Comparison of ENCODE assay signal across 14 mouse cellular contexts in genomic region chr9:21328041-21328440, GRCm38 (mm10). TPM values are rescaled to one million over a fixed set of nuclear protein-coding genes. Genes with fewer than 3 reads are reported as not detected.
A peak's percentile ranks its signal among the peaks of the same experiment; 100 is the strongest.
DNase-seq lines count a peak whose midpoint lies in the region; ATAC-seq and TF ChIP-seq lines count a peak whose summit lies in the region.
"Had no signal": no experiment of that assay in that cellular context is flagged by ENCODE, and none has a peak within 500 bp of the region (broad histone marks: within the 10 kb centered on the region; RNA-seq: fewer than 3 reads in every experiment).

No protein-coding gene starts in this region.

- no peaks in the 10 kb centered on the region for H3K9me3 ChIP-seq in heart, embryonic 16.5 days (replicated peaks; ENCODE audit: control insufficient read depth, low read length)
- H3K9me3 ChIP-seq in heart, embryonic 12.5 days (replicated peaks), result no peaks in the 10 kb centered on the region
- H3K9me3 ChIP-seq: embryonic facial prominence, embryonic 12.5 days had no signal

- H3K9ac ChIP-seq in heart, embryonic 16.5 days (ENCODE audit: low read length), result no peak overlapping the region
- no peak overlapping the region for H3K9ac ChIP-seq in heart, embryonic 12.5 days
- H3K9ac ChIP-seq: embryonic facial prominence, embryonic 12.5 days had no signal

- no peaks in the 10 kb centered on the region for H3K27me3 ChIP-seq in heart, embryonic 16.5 days (ENCODE audit: control insufficient read depth, insufficient read depth, low read length)
- H3K27me3 ChIP-seq in heart, embryonic 12.5 days (replicated peaks), result no peaks in the 10 kb centered on the region
- H3K27me3 ChIP-seq in thymus, adult 2 months (ENCODE audit: control insufficient read depth, insufficient read depth, low read length), result no peaks in the 10 kb centered on the region
- H3K27me3 ChIP-seq: embryonic facial prominence, embryonic 12.5 days had no signal

- 0 out of 2 replicates have a peak, but pooled peaks have one; percentile 29 for ATAC-seq in heart, embryonic 16.5 days (replicated peaks; ENCODE audit: extremely low read depth, insufficient read depth, low FRiP score)
- no peak for ATAC-seq in heart, embryonic 12.5 days (ENCODE audit: insufficient number of reproducible peaks, low FRiP score)
- ATAC-seq in hematopoietic stem cell, adult 5-6 weeks (replicated peaks in 1 of 2; ENCODE audit: insufficient read depth in 1 of 2, low FRiP score in 2 of 2, low TSS enrichment in 1 of 2, low read depth in 1 of 2, poor library complexity in 2 of 2, severe bottlenecking in 2 of 2), result peak; percentile 80 to 83
- ATAC-seq: forebrain, embryonic 14.5 days; intestine, embryonic 16.5 days had no signal

- H3K4me3 ChIP-seq in heart, embryonic 16.5 days (ENCODE audit: low read length), result no peak overlapping the region
- no peak overlapping the region for H3K4me3 ChIP-seq in heart, embryonic 12.5 days
- peak overlapping the region; percentile 27 for H3K4me3 ChIP-seq in thymus, adult 2 months (ENCODE audit: control insufficient read depth, insufficient read depth, low read length)
- H3K4me3 ChIP-seq: embryonic facial prominence, embryonic 12.5 days had no signal

- WGBS in heart, embryonic 16.5 days, result 74% methylated on average over 3 of the region's 3 CpGs
- 78% methylated on average over 3 of the region's 3 CpGs for WGBS in heart, embryonic 12.5 days
- 3% methylated on average over 3 of the region's 3 CpGs for WGBS in thymus, adult 2 months

- TF ChIP-seq CTCF in thymus, adult 2 months (IDR thresholded peaks at IDR 0.05; ENCODE audit: borderline replicate concordance, control insufficient read depth, extremely low read depth, insufficient read depth, low read length, poor library complexity), result no peak

- no peak overlapping the region for H3K4me2 ChIP-seq in heart, embryonic 16.5 days (ENCODE audit: low read depth, low read length)
- no peak overlapping the region for H3K4me2 ChIP-seq in heart, embryonic 12.5 days
- H3K4me2 ChIP-seq: embryonic facial prominence, embryonic 12.5 days had no signal

- peaks cover 2% of the 10 kb centered on the region; the same call in 1 of the 2 replicates for H3K36me3 ChIP-seq in heart, embryonic 16.5 days (ENCODE audit: control insufficient read depth, insufficient read depth)
- H3K36me3 ChIP-seq in heart, embryonic 12.5 days, result peaks cover 15% of the 10 kb centered on the region
- no peaks in the 10 kb centered on the region for H3K36me3 ChIP-seq in thymus, adult 2 months (ENCODE audit: control insufficient read depth, insufficient read depth, low read length)

- peak overlapping the region; percentile 83 for H3K27ac ChIP-seq in heart, embryonic 16.5 days (ENCODE audit: low read length)
- no peak overlapping the region for H3K27ac ChIP-seq in heart, embryonic 12.5 days (ENCODE audit: poor library complexity, severe bottlenecking)
- H3K27ac ChIP-seq in thymus, adult 2 months (ENCODE audit: control insufficient read depth, insufficient read depth, low read length), result peak overlapping the region; percentile 100
- H3K27ac ChIP-seq: embryonic facial prominence, embryonic 12.5 days; macrophage had no signal

- no peak for TF ChIP-seq POLR2A in thymus, adult 2 months (IDR thresholded peaks at IDR 0.05; ENCODE audit: control insufficient read depth, extremely low read depth, insufficient read depth, low read length, poor library complexity)

- peak; percentile 78 for DNase-seq in CD4-positive, CD25-positive, alpha-beta regulatory T cell, adult 2 months (ENCODE audit: low read depth, low spot score)
- peak; percentile 72 for DNase-seq in thymus, adult 2 months
- no peak for DNase-seq in right cerebral cortex, adult 2 months (ENCODE audit: low spot score in 2 of 2)
- no peak for DNase-seq in embryo, embryonic 9.5 days (ENCODE audit: extremely low spot score)
- no peak for DNase-seq in layer of hippocampus, adult 11-12 months (ENCODE audit: low spot score)
- DNase-seq: cerebellum, adult 11 months; heart, adult 18-20 months had no signal

- H3K4me1 ChIP-seq in heart, embryonic 16.5 days (ENCODE audit: control insufficient read depth, insufficient read depth, low read length), result peaks cover 48% of the 10 kb centered on the region
- peaks cover 58% of the 10 kb centered on the region for H3K4me1 ChIP-seq in heart, embryonic 12.5 days (replicated peaks)
- peaks cover 82% of the 10 kb centered on the region for H3K4me1 ChIP-seq in thymus, adult 2 months (replicated peaks; ENCODE audit: control insufficient read depth, insufficient read depth, low read length)

RNA-seq across cellular contexts. Expression of gene Slc44a2, which starts 7.5 kb away (rescaled TPM):
- polyA plus RNA-seq in heart, embryonic 16.5 days (2015; fragmentation: Nextera tagmentation; extraction: Ambion mirVana), result 74.4 and 75.1 TPM in 2 replicates
- polyA plus RNA-seq in heart, embryonic 12.5 days (2016; fragmentation: Nextera tagmentation; extraction: Ambion mirVana), result 69.1 and 73.6 TPM in 2 replicates
- 65.7 and 97.9 TPM in 2 replicates for total RNA-seq in hematopoietic stem cell, adult 5-6 weeks (2017)
- polyA plus RNA-seq in thymus, adult 2 months (2012; rRNA removed), result 477 and 505 TPM in 2 replicates

RNA-seq across cellular contexts. Expression of gene Ap1m2, which starts 15.9 kb away (rescaled TPM):
- polyA plus RNA-seq in heart, embryonic 16.5 days (2015; fragmentation: Nextera tagmentation; extraction: Ambion mirVana), result 5.3 and 5.7 TPM in 2 replicates
- 0.23 and 0.58 TPM in 2 replicates for polyA plus RNA-seq in heart, embryonic 12.5 days (2016; fragmentation: Nextera tagmentation; extraction: Ambion mirVana)
- 0.56 TPM in 1 of 2 replicates, not detected in the other for total RNA-seq in hematopoietic stem cell, adult 5-6 weeks (2017)
- 9.6 and 11.1 TPM in 2 replicates for polyA plus RNA-seq in thymus, adult 2 months (2012; rRNA removed)
- total RNA-seq: heart, adult 18-20 months had no signal
- polyA plus RNA-seq: macrophage had no signal

RNA-seq across cellular contexts. Expression of gene Cdkn2d, which starts 36.8 kb away (rescaled TPM):
- polyA plus RNA-seq in heart, embryonic 16.5 days (2015; fragmentation: Nextera tagmentation; extraction: Ambion mirVana), result 105 and 110 TPM in 2 replicates
- polyA plus RNA-seq in heart, embryonic 12.5 days (2016; fragmentation: Nextera tagmentation; extraction: Ambion mirVana), result 88.5 and 89.2 TPM in 2 replicates
- total RNA-seq in hematopoietic stem cell, adult 5-6 weeks (2017), result 14.8 and 30.4 TPM in 2 replicates
- 319 and 330 TPM in 2 replicates for polyA plus RNA-seq in thymus, adult 2 months (2012; rRNA removed)

RNA-seq across cellular contexts. Expression of gene Ilf3, which starts 39.6 kb away (rescaled TPM):
- polyA plus RNA-seq in heart, embryonic 16.5 days (2015; fragmentation: Nextera tagmentation; extraction: Ambion mirVana), result 105 and 108 TPM in 2 replicates
- 139 and 142 TPM in 2 replicates for polyA plus RNA-seq in heart, embryonic 12.5 days (2016; fragmentation: Nextera tagmentation; extraction: Ambion mirVana)
- total RNA-seq in hematopoietic stem cell, adult 5-6 weeks (2017), result 98.6 and 163 TPM in 2 replicates
- 151 and 157 TPM in 2 replicates for polyA plus RNA-seq in thymus, adult 2 months (2012; rRNA removed)

RNA-seq across cellular contexts. Expression of gene Kri1, which starts 40.3 kb away (rescaled TPM):
- polyA plus RNA-seq in heart, embryonic 16.5 days (2015; fragmentation: Nextera tagmentation; extraction: Ambion mirVana), result 10.5 and 13.2 TPM in 2 replicates
- 11.9 and 13.6 TPM in 2 replicates for polyA plus RNA-seq in heart, embryonic 12.5 days (2016; fragmentation: Nextera tagmentation; extraction: Ambion mirVana)
- 64.0 and 98.0 TPM in 2 replicates for total RNA-seq in hematopoietic stem cell, adult 5-6 weeks (2017)
- polyA plus RNA-seq in thymus, adult 2 months (2012; rRNA removed), result 56.5 and 57.9 TPM in 2 replicates

Comparison
In these comparisons a context has a peak if more than half of its experiments do, and no peak if none do; other contexts are left out.
1. DNase-seq: peak in CD4-positive, CD25-positive, alpha-beta regulatory T cell, adult 2 months (single experiment) and thymus, adult 2 months (single experiment); none in right cerebral cortex, adult 2 months (0 of 2), embryo, embryonic 9.5 days (single experiment) and layer of hippocampus, adult 11-12 months (single experiment).